Mouse (Mus musculus) heart, postnatal 0 days (tissue): Measurements from ENCODE around the gene Ston2. TPM values are rescaled to one million over a fixed set of nuclear protein-coding genes. Genes with fewer than 3 reads are reported as not detected.

Experiments used
- ATAC-seq: fragments of 200-750 bp; cut with Nextera tagmentation; 2 replicates; pipeline ENCODE4 v1.8.0; 2017; ENCODE audit warnings: low read depth, moderate number of reproducible peaks, moderate library complexity; ENCODE audit not compliant: insufficient read depth
- DNase-seq: peaks from one replicate; pipeline ENCODE4 v3.0.0-alpha.2; 2016; ENCODE audit warnings: low spot score
- H3K27ac ChIP-seq: fragments of 300-500 bp; sonication (generic); 2 replicates; pipeline ENCODE4 v1.5.1; 2014; ENCODE audit warnings: low read depth, mild to moderate bottlenecking
- H3K27me3 ChIP-seq: fragments of 300-500 bp; sonication (generic); 2 replicates; pipeline ENCODE4 v1.6.1; 2014; ENCODE audit warnings: low read length, mixed read lengths; ENCODE audit not compliant: control insufficient read depth, insufficient read depth
- H3K36me3 ChIP-seq: fragments of 300-500 bp; sonication (generic); replicated peaks from 2 replicates; pipeline ENCODE4 v1.6.1; 2014; ENCODE audit warnings: low read length, mixed read lengths; ENCODE audit not compliant: control insufficient read depth, insufficient read depth
- H3K4me1 ChIP-seq: fragments of 300-500 bp; sonication (generic); 2 replicates; pipeline ENCODE4 v1.6.1; 2014; ENCODE audit warnings: antibody characterized with exemption; ENCODE audit not compliant: control insufficient read depth, insufficient read depth
- H3K4me2 ChIP-seq: fragments of 300-500 bp; sonication (generic); 2 replicates; pipeline ENCODE4 v1.6.1; 2014; ENCODE audit warnings: low read depth, mild to moderate bottlenecking, low read length, moderate library complexity
- H3K4me3 ChIP-seq: fragments of 300-500 bp; sonication (generic); 2 replicates; pipeline ENCODE4 v1.5.1; 2014; ENCODE audit warnings: low read depth, low read length
- H3K9ac ChIP-seq: fragments of 300-500 bp; sonication (generic); replicated peaks from 2 replicates; pipeline ENCODE4 v1.6.1; 2014; ENCODE audit warnings: low read depth, low read length, mixed read lengths
- H3K9me3 ChIP-seq: fragments of 300-500 bp; sonication (generic); replicated peaks from 2 replicates; pipeline ENCODE4 v1.6.1; 2016; ENCODE audit warnings: low read length; ENCODE audit not compliant: control insufficient read depth
- CTCF ChIP-seq: IDR thresholded peaks from 2 replicates; pipeline ENCODE4 v1.5.1; 2016; ENCODE audit warnings: antibody characterized with exemption, control low read depth, low read depth
- EP300 ChIP-seq: IDR thresholded peaks from 2 replicates; pipeline ENCODE4 v1.6.1; 2016; ENCODE audit warnings: antibody characterized with exemption, low read depth
- WGBS: fragments of 180-500 bp; shearing (Covaris S2); extraction: QIAGEN DNeasy Blood & Tissue Kit; methylation state at CpG from one replicate; pipeline ENCODE4 v1.1.7; 2014; 5-methylcytosine and 5-hydroxymethylcytosine counted together
- polyA plus RNA-seq: library from polyadenylated mRNA; unstranded; fragments of >200 nt; fragmentation: Nextera tagmentation; extraction: Ambion mirVana; gene quantifications from 2 replicates; pipeline ENCODE4 v1.2.1, GENCODE M21; 2015
- total RNA-seq: library from RNA; depleted of rRNA; stranded (reverse); fragments of >200 nt; gene quantifications from 2 replicates; pipeline ENCODE4 v1.2.3, GENCODE M21; 2014; ENCODE audit warnings: low replicate concordance

Ston2 gene
- total and polyA plus RNA-seq, 2 experiments from 2014 or later, result 0.57 to 0.95 TPM

DNA sequence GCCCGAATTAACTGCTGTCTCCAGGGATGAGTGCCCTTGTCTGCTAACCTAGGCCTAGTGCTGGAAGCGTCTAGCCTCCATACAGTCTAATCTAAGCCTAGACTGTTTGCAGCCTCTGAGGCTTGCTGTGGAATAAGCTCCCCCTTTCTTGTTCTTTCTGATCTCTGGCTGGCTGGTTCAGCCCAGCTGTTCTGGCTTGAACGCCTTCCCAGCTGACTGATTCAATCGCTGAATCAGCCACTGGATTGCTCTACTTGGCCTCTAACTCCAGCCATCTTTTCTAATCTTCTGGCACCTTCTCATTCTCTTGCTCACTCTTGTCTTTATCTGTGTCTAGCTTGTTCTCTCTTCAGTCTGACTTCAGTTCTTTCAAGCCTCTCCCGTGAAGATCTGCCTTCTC lies 161.7 kb downstream of the Ston2 start:
- Histone ChIP-seq H3K4me3 (no peak overlapping the region), H3K9ac (no peak overlapping the region), H3K4me2 (no peak overlapping the region), H3K4me1 (no peaks in the 10 kb centered on the region), H3K27ac (no peak overlapping the region), H3K36me3 (no peaks in the 10 kb centered on the region), H3K27me3 (no peaks in the 10 kb centered on the region), H3K9me3 (no peaks in the 10 kb centered on the region)
- WGBS, result 63% methylated on average over 5 of the region's 5 CpGs
- DNase-seq, result no peak
- ATAC-seq, result no peak
- TF ChIP-seq CTCF, result no peak
- TF ChIP-seq EP300, result no peak

DNA sequence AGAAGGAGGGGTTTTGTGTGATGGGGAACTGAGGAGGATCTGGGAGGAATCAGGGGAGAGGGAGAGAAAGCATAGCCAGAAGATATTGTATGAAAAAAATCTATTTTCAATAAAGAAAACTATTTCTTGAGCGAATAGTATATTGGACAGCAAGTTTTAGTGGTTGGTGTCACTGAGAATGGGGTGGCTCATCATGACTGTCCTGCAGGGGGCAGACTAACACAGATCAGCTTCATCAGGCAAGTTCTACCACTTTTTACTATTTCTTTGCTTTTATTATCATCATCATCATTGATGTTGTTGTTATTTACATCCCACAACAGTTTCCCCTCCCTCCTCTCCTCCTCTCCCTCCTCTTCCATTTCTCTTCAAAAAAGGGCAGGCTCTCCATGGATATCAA lies 163.2 kb downstream of the Ston2 start:
- Histone ChIP-seq H3K4me1 (no peaks in the 10 kb centered on the region), H3K36me3 (no peaks in the 10 kb centered on the region), H3K9ac (no peak overlapping the region), H3K27ac (no peak overlapping the region), H3K4me3 (no peak overlapping the region), H3K27me3 (no peaks in the 10 kb centered on the region), H3K4me2 (no peak overlapping the region), H3K9me3 (no peaks in the 10 kb centered on the region)
- no peak for ATAC-seq
- no peak for DNase-seq
- 52% methylated on average over 1 of the region's 1 CpGs for WGBS
- TF ChIP-seq CTCF, result peak; percentile 48
- no peak for TF ChIP-seq EP300

DNA sequence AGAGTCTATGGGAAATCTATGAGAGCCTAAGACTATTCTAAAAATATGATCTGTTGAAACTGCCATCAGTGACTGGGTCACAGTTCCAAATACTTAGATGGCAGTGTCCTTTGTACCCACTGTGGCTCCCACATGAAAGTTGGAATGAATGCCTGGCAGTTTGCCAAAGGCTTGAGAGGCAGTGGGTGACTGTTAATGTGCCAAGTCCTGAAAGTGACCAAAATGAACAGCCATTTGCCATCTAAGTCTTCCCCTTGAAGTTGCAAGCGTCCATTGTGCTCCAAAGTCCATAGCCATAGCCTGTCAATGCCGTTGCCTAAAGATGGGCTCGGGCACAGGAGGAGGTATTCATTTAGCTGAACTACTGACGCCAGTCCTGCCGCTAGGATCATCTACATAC lies 178.8 kb downstream of the Ston2 start:
- Histone ChIP-seq H3K27me3 (no peaks in the 10 kb centered on the region), H3K4me3 (no peak overlapping the region), H3K27ac (no peak overlapping the region), H3K9ac (no peak overlapping the region), H3K4me1 (no peaks in the 10 kb centered on the region), H3K4me2 (no peak overlapping the region), H3K36me3 (no peaks in the 10 kb centered on the region), H3K9me3 (no peaks in the 10 kb centered on the region)
- DNase-seq, result no peak
- peak; percentile 41; the same call in 1 of the 2 replicates for ATAC-seq
- TF ChIP-seq CTCF, result no peak
- TF ChIP-seq EP300, result no peak
- WGBS, result 81% methylated on average over 5 of the region's 5 CpGs

DNA sequence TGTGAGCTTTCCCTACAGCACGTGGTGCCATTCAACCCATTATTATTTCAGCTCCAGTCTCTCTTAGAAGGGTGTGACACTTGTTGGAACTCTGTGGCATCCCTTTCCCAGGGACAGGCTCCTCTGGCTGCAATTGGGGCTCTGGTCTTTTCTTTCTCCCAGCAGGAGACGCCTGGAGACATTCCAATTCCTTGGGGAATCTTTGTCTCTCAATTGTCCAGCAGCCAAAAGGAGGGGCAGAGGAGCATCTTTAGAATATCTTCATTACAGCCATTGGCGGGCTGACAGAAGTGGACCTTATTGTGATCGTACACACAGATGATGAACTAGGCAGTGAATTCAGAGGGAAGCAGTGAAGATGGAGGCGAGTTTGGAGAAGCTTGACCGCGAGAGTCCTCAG lies 180.5 kb downstream of the Ston2 start:
- DNase-seq (no peak), ATAC-seq (no peak)
- Histone ChIP-seq H3K9me3 (no peaks in the 10 kb centered on the region), H3K4me1 (no peaks in the 10 kb centered on the region), H3K4me2 (no peak overlapping the region), H3K4me3 (no peak overlapping the region), H3K27me3 (no peaks in the 10 kb centered on the region), H3K27ac (no peak overlapping the region), H3K36me3 (no peaks in the 10 kb centered on the region), H3K9ac (no peak overlapping the region)
- TF ChIP-seq EP300 (no peak), CTCF (no peak)
- 66% methylated on average over 7 of the region's 7 CpGs for WGBS

DNA sequence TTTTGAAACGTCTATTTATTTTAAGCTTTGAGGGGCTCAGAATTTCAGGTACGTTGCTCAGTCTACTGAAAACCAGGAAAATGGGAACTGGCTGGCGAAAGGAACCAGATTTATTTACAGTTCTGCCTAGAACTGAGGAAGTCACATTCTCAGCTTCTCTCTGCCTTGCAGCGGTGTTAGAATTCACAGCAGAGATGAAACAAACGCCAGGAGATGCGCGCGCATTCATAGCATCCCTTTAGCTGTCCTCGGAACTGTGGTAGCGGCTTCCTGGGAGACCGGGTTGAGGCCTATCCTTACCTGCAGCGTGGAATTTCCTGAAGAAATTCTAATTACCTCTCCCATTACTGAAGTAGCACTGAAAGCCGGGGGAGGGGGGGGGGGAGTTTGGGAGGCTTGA lies 181.5 kb downstream of the Ston2 start:
- no peaks in the 10 kb centered on the region for H3K9me3 ChIP-seq
- H3K27ac ChIP-seq, result no peak overlapping the region
- H3K4me1 ChIP-seq, result no peaks in the 10 kb centered on the region
- WGBS, result 81% methylated on average over 13 of the region's 13 CpGs
- H3K4me2 ChIP-seq, result no peak overlapping the region
- no peaks in the 10 kb centered on the region for H3K36me3 ChIP-seq
- H3K27me3 ChIP-seq, result no peaks in the 10 kb centered on the region
- ATAC-seq (no peak), DNase-seq (no peak)
- no peak overlapping the region for H3K9ac ChIP-seq
- TF ChIP-seq CTCF, result no peak
- TF ChIP-seq EP300, result no peak
- H3K4me3 ChIP-seq, result no peak overlapping the region

DNA sequence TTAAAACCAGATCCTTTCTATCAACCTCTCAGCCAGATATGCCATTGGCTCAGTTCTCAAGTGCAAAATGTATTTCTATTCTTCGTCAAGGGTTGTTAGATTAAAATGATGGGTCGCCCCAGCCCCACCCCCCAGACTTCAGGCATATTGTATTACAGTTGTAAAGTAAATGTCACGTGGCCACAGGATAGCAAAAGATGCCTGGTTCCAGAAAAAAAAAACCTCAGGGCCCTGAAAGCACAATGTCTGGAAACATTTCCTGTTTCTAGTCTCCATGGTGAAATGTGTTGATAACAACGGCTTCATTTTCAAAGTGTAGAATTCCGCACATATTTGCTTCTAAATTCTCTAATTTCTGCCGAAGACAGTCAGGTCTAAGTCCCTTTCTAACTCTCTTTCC lies 183.6 kb downstream of the Ston2 start:
- Histone ChIP-seq H3K36me3 (no peaks in the 10 kb centered on the region), H3K4me1 (no peaks in the 10 kb centered on the region), H3K27ac (no peak overlapping the region), H3K9me3 (no peaks in the 10 kb centered on the region), H3K27me3 (no peaks in the 10 kb centered on the region), H3K9ac (no peak overlapping the region), H3K4me3 (no peak overlapping the region), H3K4me2 (no peak overlapping the region)
- TF ChIP-seq CTCF (no peak), EP300 (no peak)
- 35% methylated on average over 6 of the region's 6 CpGs for WGBS
- DNase-seq (peak; percentile 61), ATAC-seq (peak; percentile 30; the same call in 1 of the 2 replicates)
